Mouse (Mus musculus): ENCODE measurements around the gene Slit1. TPM values are rescaled to one million over a fixed set of nuclear protein-coding genes. Genes with fewer than 3 reads are reported as not detected.

Gene Slit1
- polyA plus RNA-seq, 1 experiment from 2014 or later, result 0.07 TPM

- no peak for ATAC-seq
- no peak overlapping the region for H3K27ac ChIP-seq
- peaks cover 32% of the 10 kb centered on the region for H3K27me3 ChIP-seq (replicated peaks)
- no peaks in the 10 kb centered on the region for H3K9me3 ChIP-seq (replicated peaks)
- H3K9ac ChIP-seq, result no peak overlapping the region
- no peaks in the 10 kb centered on the region for H3K36me3 ChIP-seq
- no peak overlapping the region for H3K4me3 ChIP-seq
- H3K4me2 ChIP-seq, result no peak overlapping the region
- peaks cover 7% of the 10 kb centered on the region; the same call in 1 of the 2 replicates for H3K4me1 ChIP-seq
- WGBS (ENCODE audit: insufficient replicate concordance), result 42% methylated on average over 9 of the region's 9 CpGs
Observed at GRCm38 (mm10) chr19:41697111-41697806, 46.2 kb downstream of the Slit1 start.

DNA sequence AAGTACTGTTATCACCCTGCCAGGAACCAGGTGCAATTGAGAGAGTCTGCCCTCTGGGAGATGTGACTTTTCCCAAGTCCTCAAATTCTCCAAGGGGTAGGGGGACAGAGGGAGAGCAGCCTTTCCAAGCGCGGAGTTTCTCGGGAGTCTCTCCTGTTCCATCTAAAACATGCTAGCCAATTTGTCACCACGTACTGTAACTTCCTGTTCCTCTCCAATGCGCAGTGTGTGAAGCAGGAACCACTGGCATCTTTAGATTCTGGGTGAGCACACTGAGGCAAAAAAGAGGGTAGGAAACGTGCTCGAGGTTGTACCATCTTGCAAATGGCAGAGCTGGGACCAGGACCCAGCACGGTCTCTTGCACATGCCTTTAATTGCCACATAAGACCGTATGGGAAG, 47.0 kb downstream of the Slit1 start:
- Histone ChIP-seq H3K27me3 (replicated peaks) (peaks cover 32% of the 10 kb centered on the region), H3K27ac (no peak overlapping the region), H3K36me3 (no peaks in the 10 kb centered on the region), H3K4me3 (no peak overlapping the region), H3K4me2 (no peak overlapping the region), H3K9ac (no peak overlapping the region), H3K4me1 (peaks cover 7% of the 10 kb centered on the region; the same call in 1 of the 2 replicates), H3K9me3 (replicated peaks) (no peaks in the 10 kb centered on the region)
- WGBS (ENCODE audit: insufficient replicate concordance), result 48% methylated on average over 9 of the region's 9 CpGs
- no peak for ATAC-seq

GRCm38 (mm10) chr19:41695046-41695445, 48.4 kb downstream of the Slit1 start:
- ATAC-seq, result no peak
- no peak overlapping the region for H3K4me3 ChIP-seq
- H3K4me2 ChIP-seq, result no peak overlapping the region
- peaks cover 7% of the 10 kb centered on the region; the same call in 1 of the 2 replicates for H3K4me1 ChIP-seq
- no peaks in the 10 kb centered on the region for H3K36me3 ChIP-seq
- no peaks in the 10 kb centered on the region for H3K9me3 ChIP-seq (replicated peaks)
- peaks cover 32% of the 10 kb centered on the region for H3K27me3 ChIP-seq (replicated peaks)
- WGBS (ENCODE audit: insufficient replicate concordance), result 53% methylated on average over 6 of the region's 6 CpGs
- no peak overlapping the region for H3K27ac ChIP-seq
- no peak overlapping the region for H3K9ac ChIP-seq

- no peak for ATAC-seq
- H3K9ac ChIP-seq, result no peak overlapping the region
- WGBS (ENCODE audit: insufficient replicate concordance), result 11% methylated on average over 9 of the region's 9 CpGs
- H3K36me3 ChIP-seq, result no peaks in the 10 kb centered on the region
- H3K4me1 ChIP-seq, result peaks cover 7% of the 10 kb centered on the region; the same call in 1 of the 2 replicates
- peaks cover 34% of the 10 kb centered on the region for H3K27me3 ChIP-seq (replicated peaks)
- no peak overlapping the region for H3K4me2 ChIP-seq
- no peaks in the 10 kb centered on the region for H3K9me3 ChIP-seq (replicated peaks)
- H3K27ac ChIP-seq, result no peak overlapping the region
- no peak overlapping the region for H3K4me3 ChIP-seq
Observed at GRCm38 (mm10) chr19:41694610-41695009, 48.9 kb downstream of the Slit1 start.

DNA sequence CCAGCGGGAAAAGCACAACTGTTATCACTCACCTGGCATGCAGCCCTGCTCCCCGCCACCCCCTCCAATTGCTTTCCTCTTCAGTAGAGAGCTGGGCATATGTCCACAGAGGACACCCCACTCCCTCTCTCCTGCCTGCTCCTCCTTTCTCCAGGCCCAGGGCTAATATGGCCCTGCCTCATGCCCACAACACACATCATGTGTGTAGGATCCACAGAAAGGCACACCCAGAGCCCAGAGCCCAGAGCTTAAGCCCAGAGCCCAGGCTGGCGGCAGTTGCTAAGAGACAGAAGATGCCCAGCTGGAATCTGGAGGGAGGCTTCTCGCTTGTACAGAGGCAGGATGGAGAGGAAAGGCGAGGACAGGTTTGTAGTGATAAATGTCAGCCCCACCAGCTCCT, 49.7 kb downstream of the Slit1 start:
- 52% methylated on average over 5 of the region's 5 CpGs for WGBS (ENCODE audit: insufficient replicate concordance)

DNA sequence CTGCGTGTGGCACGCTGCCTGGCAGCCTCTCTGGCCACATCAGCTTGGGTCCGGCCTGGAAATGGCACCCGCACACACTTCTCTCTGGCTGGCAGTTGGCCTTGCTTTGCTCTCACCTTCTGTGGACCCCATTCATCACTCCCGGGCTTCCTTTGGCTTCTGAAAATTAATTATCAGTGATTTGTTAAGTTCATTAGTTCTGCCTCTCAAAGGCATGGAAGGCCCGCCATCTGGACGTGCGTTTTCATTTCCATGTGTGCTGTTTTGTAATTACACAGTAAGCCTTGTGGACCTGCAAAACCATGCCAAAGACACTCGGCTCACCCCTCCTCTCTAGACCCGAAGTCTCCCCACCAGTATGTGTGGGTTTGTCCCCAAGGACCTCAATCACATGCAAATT, 53.4 kb downstream of the Slit1 start:
- Histone ChIP-seq H3K27me3 (replicated peaks) (peaks cover 26% of the 10 kb centered on the region), H3K9me3 (replicated peaks) (no peaks in the 10 kb centered on the region), H3K9ac (no peak overlapping the region), H3K4me3 (no peak overlapping the region), H3K27ac (no peak overlapping the region), H3K4me2 (no peak overlapping the region), H3K36me3 (no peaks in the 10 kb centered on the region), H3K4me1 (peaks cover 7% of the 10 kb centered on the region; the same call in 1 of the 2 replicates)
- WGBS (ENCODE audit: insufficient replicate concordance), result 69% methylated on average over 10 of the region's 10 CpGs
- no peak for ATAC-seq

More for the DNA sequence above, 49.7 kb downstream of the Slit1 start:
- Histone ChIP-seq H3K36me3 (no peaks in the 10 kb centered on the region), H3K9ac (no peak overlapping the region), H3K4me2 (no peak overlapping the region), H3K9me3 (replicated peaks) (no peaks in the 10 kb centered on the region), H3K4me3 (no peak overlapping the region), H3K27ac (no peak overlapping the region), H3K4me1 (peaks cover 7% of the 10 kb centered on the region; the same call in 1 of the 2 replicates), H3K27me3 (replicated peaks) (peaks cover 33% of the 10 kb centered on the region)
- ATAC-seq, result no peak

GRCm38 (mm10) chr19:41688251-41688650, 55.2 kb downstream of the Slit1 start:
- Histone ChIP-seq H3K9me3 (replicated peaks) (no peaks in the 10 kb centered on the region), H3K36me3 (no peaks in the 10 kb centered on the region), H3K4me3 (no peak overlapping the region), H3K9ac (no peak overlapping the region), H3K27me3 (replicated peaks) (peaks cover 15% of the 10 kb centered on the region; the same call in 1 of the 2 replicates), H3K27ac (no peak overlapping the region), H3K4me1 (no peaks in the 10 kb centered on the region), H3K4me2 (no peak overlapping the region)
- WGBS (ENCODE audit: insufficient replicate concordance), result 69% methylated on average over 13 of the region's 13 CpGs
- ATAC-seq, result no peak

GRCm38 (mm10) chr19:41687836-41688235, 55.6 kb downstream of the Slit1 start:
- no peak for ATAC-seq
- Histone ChIP-seq H3K27me3 (replicated peaks) (0 out of 2 replicates have a peak, but pooled peaks cover 11% of the 10 kb centered on the region), H3K4me3 (no peak overlapping the region), H3K9ac (no peak overlapping the region), H3K36me3 (no peaks in the 10 kb centered on the region), H3K4me1 (no peaks in the 10 kb centered on the region), H3K9me3 (replicated peaks) (no peaks in the 10 kb centered on the region), H3K4me2 (no peak overlapping the region), H3K27ac (no peak overlapping the region)
- 70% methylated on average over 8 of the region's 8 CpGs for WGBS (ENCODE audit: insufficient replicate concordance)

- no peak for ATAC-seq
- 60% methylated on average over 2 of the region's 2 CpGs for WGBS (ENCODE audit: insufficient replicate concordance)
- no peaks in the 10 kb centered on the region for H3K9me3 ChIP-seq (replicated peaks)
Observed at GRCm38 (mm10) chr19:41686194-41686593, 57.3 kb downstream of the Slit1 start.

GRCm38 (mm10) chr19:41685453-41686086, 57.9 kb downstream of the Slit1 start:
- Histone ChIP-seq H3K36me3 (no peaks in the 10 kb centered on the region), H3K4me2 (no peak overlapping the region), H3K4me1 (no peaks in the 10 kb centered on the region), H3K9ac (no peak overlapping the region), H3K27ac (no peak overlapping the region), H3K27me3 (replicated peaks) (0 out of 2 replicates have a peak, but pooled peaks cover 15% of the 10 kb centered on the region), H3K4me3 (no peak overlapping the region), H3K9me3 (replicated peaks) (no peaks in the 10 kb centered on the region)
- 69% methylated on average over 13 of the region's 13 CpGs for WGBS (ENCODE audit: insufficient replicate concordance)
- no peak for ATAC-seq

More at GRCm38 (mm10) chr19:41686194-41686593, 57.3 kb downstream of the Slit1 start:
- H3K4me1 ChIP-seq, result no peaks in the 10 kb centered on the region
- no peak overlapping the region for H3K4me3 ChIP-seq
- no peak overlapping the region for H3K9ac ChIP-seq
- H3K27me3 ChIP-seq (replicated peaks), result 0 out of 2 replicates have a peak, but pooled peaks cover 15% of the 10 kb centered on the region
- H3K36me3 ChIP-seq, result no peaks in the 10 kb centered on the region
- no peak overlapping the region for H3K4me2 ChIP-seq
- no peak overlapping the region for H3K27ac ChIP-seq

- H3K4me3 ChIP-seq, result no peak overlapping the region
- WGBS (ENCODE audit: insufficient replicate concordance), result 64% methylated on average over 1 of the region's 1 CpGs
Observed at GRCm38 (mm10) chr19:41684874-41685273, 58.6 kb downstream of the Slit1 start.

DNA sequence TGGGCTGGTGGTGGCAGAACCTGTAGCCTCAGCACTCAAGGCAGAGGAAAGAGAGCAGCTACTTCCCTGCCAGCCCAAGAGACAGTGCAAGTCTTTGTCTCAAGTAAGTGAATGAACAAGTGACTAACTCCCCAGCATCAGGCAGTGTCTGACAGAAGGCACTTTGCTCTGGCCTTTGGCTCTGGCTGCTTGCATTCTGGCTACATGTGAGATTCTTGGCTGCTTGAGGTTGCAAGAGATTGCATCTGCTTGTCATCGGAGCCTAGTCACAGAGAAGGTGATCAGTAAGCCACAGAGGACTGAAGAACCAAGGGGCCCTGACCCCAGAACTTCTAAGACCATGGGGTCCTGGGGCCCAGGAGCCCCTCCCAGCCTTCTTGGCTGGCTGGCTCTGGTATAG, 59.5 kb downstream of the Slit1 start:
- 48% methylated on average over 1 of the region's 1 CpGs for WGBS (ENCODE audit: insufficient replicate concordance)
- Histone ChIP-seq H3K27me3 (replicated peaks) (peaks cover 7% of the 10 kb centered on the region; the same call in 1 of the 2 replicates), H3K4me1 (no peaks in the 10 kb centered on the region), H3K27ac (no peak overlapping the region), H3K9ac (no peak overlapping the region), H3K4me3 (no peak overlapping the region), H3K9me3 (replicated peaks) (no peaks in the 10 kb centered on the region), H3K36me3 (no peaks in the 10 kb centered on the region), H3K4me2 (no peak overlapping the region)
- ATAC-seq, result no peak

More at GRCm38 (mm10) chr19:41684874-41685273, 58.6 kb downstream of the Slit1 start:
- H3K27me3 ChIP-seq (replicated peaks), result 0 out of 2 replicates have a peak, but pooled peaks cover 14% of the 10 kb centered on the region
- no peaks in the 10 kb centered on the region for H3K9me3 ChIP-seq (replicated peaks)
- H3K9ac ChIP-seq, result no peak overlapping the region
- no peak overlapping the region for H3K4me2 ChIP-seq
- no peak for ATAC-seq
- no peaks in the 10 kb centered on the region for H3K36me3 ChIP-seq
- no peak overlapping the region for H3K27ac ChIP-seq
- no peaks in the 10 kb centered on the region for H3K4me1 ChIP-seq

Data from liver, embryonic 12.5 days (tissue).